ENCODE assay signal across 15 mouse cellular contexts in genomic region chrX:41805592-41805991, GRCm38 (mm10).
"Had no signal": no experiment of that assay in that cellular context is flagged by ENCODE, and none has a peak within 500 bp of the region (broad histone marks: within the 10 kb centered on the region; RNA-seq: fewer than 3 reads in every experiment).

No protein-coding gene starts in this region.

- H3K4me3 ChIP-seq: limb, embryonic 12.5 days; limb, embryonic 15.5 days had no signal

- H3K27me3 ChIP-seq: limb, embryonic 12.5 days; limb, embryonic 15.5 days had no signal

- H3K4me2 ChIP-seq: limb, embryonic 12.5 days; limb, embryonic 15.5 days; liver, embryonic 11.5 days; lung, embryonic 14.5 days; midbrain, embryonic 11.5 days had no signal

- DNase-seq: kidney, adult 8-10 months; kidney, postnatal 14 days; kidney, postnatal 4 days; left cerebral cortex, postnatal 4 days; liver, postnatal 0 days; lung, embryonic 14.5 days; midbrain, embryonic 14.5 days; thymus, postnatal 25 days had no signal

- H3K9ac ChIP-seq: limb, embryonic 12.5 days; limb, embryonic 15.5 days; liver, embryonic 14.5 days; liver, postnatal 0 days; lung, embryonic 14.5 days had no signal

- H3K27ac ChIP-seq: limb, embryonic 12.5 days; limb, embryonic 15.5 days; liver, embryonic 14.5 days; macrophage had no signal

- ATAC-seq: liver, postnatal 0 days; lung, postnatal 0 days had no signal

- H3K4me1 ChIP-seq: limb, embryonic 12.5 days; limb, embryonic 15.5 days had no signal

- H3K9me3 ChIP-seq: limb, embryonic 12.5 days; limb, embryonic 15.5 days had no signal
